Mouse (Mus musculus): Measurements from ENCODE around the gene Ect2. TPM values are rescaled to one million over a fixed set of nuclear protein-coding genes. Genes with fewer than 3 reads are reported as not detected.

Gene Ect2
- 0.62 and 3.3 TPM in 2 replicates for polyA plus RNA-seq (2012; rRNA removed; ENCODE audit: low replicate concordance)

GRCm38 (mm10) chr3:27153701-27154209, at the start of gene Ect2:
Ect2 (minus strand) TSS chr3:27153878.

GRCm38 (mm10) chr3:27182733-27183600, 29.3 kb upstream of the Ect2 start, which contains the start of gene Nceh1:
Nceh1 (plus strand) TSS chr3:27182965.

Other genes with a start within 250 kb of the Ect2 start
- gene Nceh1, start 29.1 kb upstream of the Ect2 start, polyA plus RNA-seq (2012; rRNA removed; ENCODE audit: low replicate concordance), result 6.0 and 32.4 TPM in 2 replicates
- 8.5 and 8.8 TPM in 2 replicates for gene Tnfsf10, start 163.2 kb upstream of the Ect2 start, polyA plus RNA-seq (2012; rRNA removed; ENCODE audit: low replicate concordance)
- gene Ghsr, start 217.5 kb upstream of the Ect2 start, polyA plus RNA-seq (2012; rRNA removed; ENCODE audit: low replicate concordance), result not detected in 2 replicates